Mouse (Mus musculus) B cell, adult (primary cell): ENCODE data around the gene Pi4kb. TPM values are rescaled to one million over a fixed set of nuclear protein-coding genes. Genes with fewer than 3 reads are reported as not detected.

Experiments used
- total RNA-seq: library from RNA; stranded (reverse); gene quantifications from 4 replicates; pipeline ENCODE4 v1.2.4, GENCODE M21; 2023; ENCODE audit not compliant: inconsistent age

Gene Pi4kb
- total RNA-seq = 88.4 to 94.7 TPM (median 90.4 TPM) in 4 replicates

GRCm38 (mm10) chr3:94974528-94975422 is at the start of gene Pi4kb:
TSS of gene Pi4kb (plus strand) at chr3:94974731.

GRCm38 (mm10) chr3:94932809-94933564 is 41.5 kb upstream of the Pi4kb start, which contains the start of gene Selenbp1:
TSS of gene Selenbp1 (plus strand) at chr3:94933056.

GRCm38 (mm10) chr3:94953764-94954616 is 20.5 kb upstream of the Pi4kb start, which contains the start of gene Rfx5:
TSS of gene Rfx5 (plus strand) at chr3:94954075.

GRCm38 (mm10) chr3:95015337-95015872 is 40.9 kb downstream of the Pi4kb start, which contains the start of gene Zfp687:
TSS of gene Zfp687 (minus strand) at chr3:95015448.

GRCm38 (mm10) chr3:95042166-95042837 is 67.8 kb downstream of the Pi4kb start, which contains the start of gene Psmd4:
TSS of gene Psmd4 (minus strand) at chr3:95042614.

Other genes starting within 250 kb of the Pi4kb start
- 5.8 to 7.8 TPM (median 6.8 TPM) in 4 replicates for gene Cgn, start 188.2 kb upstream of the Pi4kb start, total RNA-seq
- gene Pogz, start 137.2 kb upstream of the Pi4kb start, total RNA-seq = 77.8 to 98.2 TPM (median 88.0 TPM) in 4 replicates
- 225 to 251 TPM (median 243 TPM) in 4 replicates for gene Psmb4, start 87.8 kb upstream of the Pi4kb start, total RNA-seq
- 1.5 to 4.9 TPM (median 2.5 TPM) in 4 replicates for gene Selenbp1, start 41.7 kb upstream of the Pi4kb start, total RNA-seq
- gene Rfx5, start 20.7 kb upstream of the Pi4kb start, total RNA-seq = 101 to 122 TPM (median 111 TPM) in 4 replicates
- 44.0 to 63.8 TPM (median 53.7 TPM) in 4 replicates for gene Zfp687, start 40.7 kb downstream of the Pi4kb start, total RNA-seq
- 124 to 144 TPM (median 133 TPM) in 4 replicates for gene Psmd4, start 67.9 kb downstream of the Pi4kb start, total RNA-seq
- 33.7 to 38.4 TPM (median 36.5 TPM) in 4 replicates for gene Pip5k1a, start 132.2 kb downstream of the Pi4kb start, total RNA-seq
- gene Vps72, start 136.3 kb downstream of the Pi4kb start, total RNA-seq = 53.3 to 68.2 TPM (median 62.1 TPM) in 4 replicates
- gene Tmod4, start 149.7 kb downstream of the Pi4kb start, total RNA-seq = 1.5 to 4.0 TPM (median 2.2 TPM) in 4 replicates
- 57.3 to 78.5 TPM (median 59.9 TPM) in 4 replicates for gene Scnm1, start 159.3 kb downstream of the Pi4kb start, total RNA-seq
- gene Lysmd1, start 159.4 kb downstream of the Pi4kb start, total RNA-seq = 5.3 to 7.8 TPM (median 6.3 TPM) in 4 replicates
- 24.3 to 35.2 TPM (median 28.0 TPM) in 4 replicates for gene Tnfaip8l2, start 167.6 kb downstream of the Pi4kb start, total RNA-seq
- 0.18 to 1.1 TPM (median 0.54 TPM) in 3 of 4 replicates, not detected in the other for gene Sema6c, start 185.7 kb downstream of the Pi4kb start, total RNA-seq
- gene Gabpb2, start 243.2 kb downstream of the Pi4kb start, total RNA-seq = 66.4 to 77.9 TPM (median 74.8 TPM) in 4 replicates